Mouse (Mus musculus): ENCODE results near the gene Glrx5. TPM values are rescaled to one million over a fixed set of nuclear protein-coding genes. Genes with fewer than 3 reads are reported as not detected.

Glrx5 gene
- total RNA-seq, 2 experiments from 2014 or later: 26.9 to 58.1 TPM

DNA sequence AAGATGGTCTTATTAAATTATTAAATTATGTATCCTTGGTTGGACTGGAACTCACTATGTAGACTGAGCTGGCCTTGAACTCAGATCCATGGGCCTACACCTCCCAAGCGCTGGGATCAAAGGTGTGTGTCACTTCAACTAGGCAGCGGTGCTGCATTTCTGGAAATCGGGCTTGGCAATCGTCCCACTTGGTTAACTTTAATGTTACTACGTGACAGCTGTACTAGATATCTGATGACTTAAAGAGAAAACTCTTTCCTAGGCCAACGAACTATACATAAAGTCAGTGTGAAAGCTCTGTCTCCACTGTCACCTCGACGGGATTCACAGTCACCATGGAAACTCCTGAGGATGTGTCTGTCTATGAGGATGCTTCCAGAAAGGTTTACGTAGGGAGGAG, 2.6 kb upstream of the Glrx5 start:
- ATAC-seq (replicated peaks; ENCODE audit: poor library complexity): no peak

DNA sequence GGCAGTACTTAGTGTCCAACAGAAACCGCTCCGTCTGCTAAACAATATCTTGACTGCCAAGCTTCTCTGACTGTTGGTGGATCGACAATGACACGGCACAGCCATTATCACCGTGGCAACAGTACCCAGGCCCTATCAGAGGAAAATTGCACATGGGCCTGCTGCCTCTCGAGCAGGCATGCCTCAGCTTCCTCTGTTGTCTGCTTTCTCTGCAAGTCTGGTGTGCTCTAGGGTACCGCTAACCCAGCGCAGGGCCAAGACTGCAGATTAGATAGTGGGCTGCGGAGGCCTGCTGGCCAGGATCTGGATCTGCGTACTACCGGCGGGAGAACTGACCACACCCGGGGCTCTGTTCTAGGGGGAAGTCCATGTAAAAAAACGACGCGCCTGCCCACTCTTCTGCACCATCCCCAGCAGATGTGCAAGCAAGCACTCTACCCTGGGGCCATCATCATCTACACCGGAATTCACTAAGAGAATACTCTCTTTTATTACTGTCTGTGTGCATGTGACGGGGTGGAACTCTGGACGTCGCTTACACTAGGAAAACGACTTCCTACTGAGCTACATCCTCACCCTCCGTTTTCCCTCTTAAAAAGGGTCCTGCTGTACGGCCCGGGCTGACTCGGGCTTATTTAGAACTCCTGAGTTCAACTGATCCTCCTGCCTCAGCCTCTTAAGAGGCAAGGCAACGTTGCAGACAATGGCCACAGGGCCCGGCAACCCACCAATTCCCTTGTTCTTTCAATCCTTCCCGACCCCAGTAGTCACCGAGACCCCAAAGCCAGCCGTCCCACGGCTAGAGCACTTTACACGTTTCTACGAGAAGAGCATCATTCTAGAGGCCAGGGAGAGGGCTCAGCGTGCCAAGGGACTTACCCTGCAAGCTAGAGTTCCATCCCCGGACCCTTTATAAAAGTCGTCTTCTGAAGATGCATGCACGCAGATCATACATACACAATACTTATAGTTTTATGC, 1.1 kb upstream of the Glrx5 start:
- ATAC-seq (replicated peaks; ENCODE audit: poor library complexity): peak; percentile 3; the same call in 1 of the 2 replicates

DNA sequence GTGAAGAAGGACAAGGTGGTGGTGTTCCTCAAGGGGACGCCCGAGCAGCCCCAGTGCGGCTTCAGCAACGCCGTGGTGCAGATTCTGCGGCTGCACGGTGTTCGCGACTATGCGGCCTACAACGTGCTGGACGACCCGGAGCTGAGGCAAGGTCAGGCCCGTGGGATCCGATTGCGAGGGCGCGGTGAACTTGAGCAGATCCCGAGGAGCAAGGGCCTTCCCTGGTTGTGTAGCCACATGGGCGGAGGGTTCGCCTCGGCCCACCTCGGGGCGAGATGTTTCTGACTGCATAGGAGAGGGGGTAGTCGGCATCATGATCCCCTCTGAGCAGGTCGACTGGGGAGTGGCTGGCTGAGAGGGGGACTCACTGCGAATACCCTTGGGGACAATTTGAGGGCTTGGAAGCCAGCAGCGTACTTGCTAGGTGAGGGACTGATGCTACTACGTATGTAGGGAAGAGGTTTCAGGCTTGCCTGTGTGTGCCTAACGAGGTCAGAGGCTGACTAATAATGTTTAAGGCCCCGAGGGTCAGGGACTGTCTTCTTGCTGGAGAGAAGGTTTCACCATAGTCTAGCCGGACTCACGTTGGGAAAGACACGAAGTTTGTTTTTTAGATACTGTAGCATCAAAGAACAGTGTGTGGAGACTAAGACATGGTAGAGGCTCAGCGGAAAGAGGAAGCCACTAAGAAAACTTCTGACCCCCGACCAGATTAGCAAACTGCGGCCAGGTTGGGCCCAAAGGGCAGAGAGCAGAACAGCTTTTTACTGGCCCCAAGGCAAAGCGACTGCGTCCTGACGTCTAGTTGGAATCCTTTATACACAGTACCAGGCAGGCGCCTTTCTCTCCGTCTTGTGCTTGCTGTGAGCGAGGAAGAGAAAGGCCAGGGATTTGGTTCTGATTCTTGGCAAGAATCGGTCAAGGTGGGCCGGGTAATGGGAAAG, 616 bp downstream of the Glrx5 start:
- no peak for ATAC-seq (replicated peaks; ENCODE audit: poor library complexity)

DNA sequence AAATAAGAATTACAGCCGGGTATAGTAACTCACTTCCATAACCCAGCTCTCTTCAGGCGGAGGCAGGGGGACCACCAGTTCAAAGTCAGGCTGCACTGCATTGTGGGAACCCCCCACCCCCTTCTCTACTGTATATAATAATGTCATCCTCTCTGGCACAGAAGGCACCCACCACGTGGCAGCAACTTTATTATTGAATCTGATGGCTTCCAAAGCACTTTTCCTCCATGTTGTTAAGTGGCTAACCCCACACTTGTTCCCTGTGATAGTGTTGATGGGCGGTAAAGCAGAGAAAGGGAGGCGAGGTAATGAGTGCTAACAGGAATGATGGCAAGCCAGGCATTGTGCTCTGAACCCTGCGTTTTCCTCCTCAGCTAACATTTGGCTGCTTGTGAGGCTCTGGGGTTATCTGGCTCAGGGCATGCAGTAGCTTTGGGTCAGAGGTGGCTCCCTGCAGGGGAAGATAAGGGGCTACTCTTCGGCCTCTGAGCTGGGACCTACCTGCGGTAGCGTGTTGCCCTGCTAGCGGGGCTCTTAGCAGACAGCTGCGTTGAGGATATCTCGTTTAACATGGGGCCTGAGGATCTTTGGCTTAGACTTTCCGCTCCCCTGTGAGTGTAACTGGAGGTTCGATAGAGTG, 1.8 kb downstream of the Glrx5 start:
- peak; percentile 32 for ATAC-seq (replicated peaks; ENCODE audit: poor library complexity)

DNA sequence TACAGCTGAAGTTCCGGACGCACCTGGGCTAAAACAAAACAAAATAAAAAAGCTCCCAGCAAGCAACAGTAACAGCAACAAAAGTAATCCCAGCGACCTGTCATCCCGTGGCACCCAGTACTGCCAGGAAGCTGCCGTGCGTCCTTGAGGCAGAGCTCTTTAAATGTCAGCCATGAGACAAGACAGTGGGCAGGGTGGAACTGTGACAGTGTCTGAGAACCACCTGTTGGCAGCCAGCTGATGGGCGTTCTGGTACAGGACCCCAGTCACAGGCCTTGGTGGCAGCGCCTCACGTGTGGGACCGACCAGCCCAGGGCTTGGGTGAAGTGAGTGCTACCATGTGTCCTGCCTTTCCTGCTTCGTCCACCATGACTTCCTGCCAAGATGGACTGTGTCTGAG, 5.7 kb downstream of the Glrx5 start:
- ATAC-seq (replicated peaks; ENCODE audit: poor library complexity): no peak

DNA sequence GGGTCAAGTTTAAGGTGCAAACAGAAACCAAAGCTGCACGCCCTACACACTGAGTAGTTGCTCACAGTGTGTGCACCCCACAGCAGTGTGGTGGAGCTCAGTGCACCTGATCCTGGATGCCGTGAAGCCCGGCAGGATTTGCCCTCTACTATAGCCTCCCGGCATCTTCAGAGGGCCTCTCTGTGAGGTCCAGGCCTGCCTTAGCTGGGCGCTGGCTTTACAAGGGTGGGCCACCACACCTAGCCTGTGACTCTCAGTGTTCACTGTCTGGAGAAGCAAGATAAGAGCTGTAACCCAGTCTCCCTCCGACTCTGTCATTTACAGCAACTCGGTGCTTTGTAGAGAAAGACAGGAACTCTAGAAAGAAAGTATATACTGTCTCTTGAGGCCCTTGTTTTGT, 6.4 kb downstream of the Glrx5 start:
- peak; percentile 54 for ATAC-seq (replicated peaks; ENCODE audit: poor library complexity)

DNA sequence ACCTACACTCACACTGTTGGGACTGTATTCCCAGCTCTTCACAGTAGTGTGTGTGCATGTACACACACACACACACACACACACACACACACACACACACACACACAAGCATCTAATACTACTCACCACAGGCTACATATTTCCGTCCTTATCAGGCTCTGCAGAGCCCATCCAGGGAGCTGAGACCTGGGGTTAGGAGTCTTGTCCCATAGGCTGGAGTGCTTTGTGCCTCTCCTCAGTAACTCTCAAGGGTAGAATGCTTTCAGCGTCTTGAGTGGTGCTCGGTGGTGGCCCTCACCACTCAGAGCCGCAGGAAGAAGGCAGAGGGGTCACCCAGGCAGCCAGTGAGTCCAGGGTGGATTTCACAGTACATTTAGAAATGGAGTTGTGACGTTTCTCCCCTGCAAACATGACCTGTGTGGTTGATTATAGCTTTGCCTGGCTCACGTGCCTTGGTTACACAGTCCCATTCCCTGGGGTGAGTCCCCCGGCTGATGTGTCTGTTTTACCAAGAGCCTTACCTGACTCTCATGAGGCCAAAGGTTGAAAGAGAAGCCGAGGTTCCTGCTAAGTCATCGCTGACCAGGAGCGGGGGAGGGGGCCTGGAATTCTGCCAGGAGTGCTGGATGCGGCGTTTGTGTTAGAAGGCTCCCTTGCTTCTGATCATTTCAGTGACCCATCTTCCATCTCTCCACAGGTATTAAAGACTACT, 7.2 kb downstream of the Glrx5 start:
- peak; percentile 18; the same call in 1 of the 2 replicates for ATAC-seq (replicated peaks; ENCODE audit: poor library complexity)

DNA sequence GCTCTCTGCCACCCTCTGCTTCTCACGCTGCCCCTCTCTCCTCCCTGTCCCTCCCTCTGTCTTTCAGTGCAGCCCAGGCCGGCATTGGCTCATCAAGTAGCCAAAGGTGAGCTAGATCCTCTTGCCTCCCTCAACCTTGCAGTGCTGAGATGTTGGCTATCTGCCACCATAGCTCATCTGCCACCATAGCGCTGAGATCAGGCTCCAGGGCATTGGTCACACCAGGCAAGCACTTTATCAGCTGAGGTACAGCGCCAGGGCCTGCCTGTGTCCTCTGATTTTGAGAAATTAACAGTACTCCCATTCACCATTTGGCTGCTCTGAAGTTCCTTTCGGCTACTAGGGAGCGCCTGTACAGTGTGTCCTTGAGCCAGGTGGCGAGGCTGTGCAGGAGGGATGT, 8.5 kb downstream of the Glrx5 start:
- ATAC-seq (replicated peaks; ENCODE audit: poor library complexity): peak; percentile 69

DNA sequence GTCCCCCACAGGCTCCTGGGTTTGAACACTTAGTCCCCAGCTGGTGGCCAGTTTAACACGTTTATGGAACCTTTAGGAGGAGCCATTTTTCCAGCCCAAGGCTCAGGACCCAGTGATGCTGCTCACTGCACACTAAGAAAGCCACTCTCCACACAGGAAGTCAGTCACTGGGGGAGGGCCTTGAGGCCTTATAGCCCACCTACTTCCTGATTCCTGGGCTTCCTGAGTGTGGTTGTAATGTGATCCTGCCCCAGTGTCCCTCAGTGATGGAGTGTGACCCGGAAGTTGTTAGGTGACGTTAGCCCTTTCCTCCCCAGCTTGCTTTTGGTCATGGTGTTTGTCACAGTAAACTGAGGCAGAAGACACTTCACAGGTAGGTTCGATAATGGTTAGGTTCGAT, 10.6 kb downstream of the Glrx5 start:
- ATAC-seq (replicated peaks; ENCODE audit: poor library complexity): no peak

DNA sequence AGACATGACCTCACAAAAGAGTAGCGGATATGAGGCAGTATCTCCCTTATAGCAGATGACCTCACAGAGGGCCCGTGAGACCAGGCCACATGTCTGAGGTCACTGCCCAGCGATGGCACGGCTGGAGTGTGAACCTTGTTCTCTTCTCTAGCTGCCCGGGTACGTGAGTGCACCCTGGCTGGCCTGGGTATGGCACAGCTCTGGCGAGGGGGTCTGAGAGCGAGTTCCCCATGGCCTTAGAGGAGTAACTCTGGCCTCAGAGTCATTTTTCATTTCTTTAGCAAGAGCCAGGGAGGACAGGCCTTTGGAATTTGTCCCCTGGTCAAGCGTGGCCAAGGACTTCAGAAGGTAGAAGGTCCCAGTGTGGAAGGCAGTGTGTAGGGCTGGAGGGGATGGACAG, 12.3 kb downstream of the Glrx5 start:
- no peak for ATAC-seq (replicated peaks; ENCODE audit: poor library complexity)

DNA sequence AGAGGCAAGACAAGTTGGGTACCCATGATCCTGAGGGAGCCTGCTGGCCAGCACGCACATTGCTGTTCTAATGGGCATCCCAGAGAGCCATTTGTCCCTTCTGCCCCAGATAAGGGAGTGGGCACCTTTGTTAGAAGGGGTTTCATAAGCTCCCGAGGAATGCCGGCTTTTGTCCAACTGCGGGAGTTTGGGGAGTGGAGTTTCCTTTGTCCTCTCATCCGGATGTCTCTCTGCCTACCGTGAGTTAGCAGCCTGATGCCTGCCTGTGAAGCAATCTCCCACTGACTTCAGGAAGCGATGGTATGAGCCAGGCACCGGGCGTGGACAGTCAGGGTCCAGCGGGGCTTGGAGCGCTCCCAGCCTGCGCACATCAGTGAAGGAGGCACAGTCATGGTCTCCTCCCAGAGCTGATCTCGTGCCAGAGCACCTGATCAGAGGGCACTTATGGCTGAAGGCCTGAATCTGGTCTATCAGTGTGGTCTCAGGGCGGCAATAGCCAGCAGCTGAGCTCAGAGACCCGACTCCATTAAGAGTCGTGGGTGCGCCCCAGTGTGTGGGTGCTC, 15.9 kb downstream of the Glrx5 start:
- no peak for ATAC-seq (replicated peaks; ENCODE audit: poor library complexity)

DNA sequence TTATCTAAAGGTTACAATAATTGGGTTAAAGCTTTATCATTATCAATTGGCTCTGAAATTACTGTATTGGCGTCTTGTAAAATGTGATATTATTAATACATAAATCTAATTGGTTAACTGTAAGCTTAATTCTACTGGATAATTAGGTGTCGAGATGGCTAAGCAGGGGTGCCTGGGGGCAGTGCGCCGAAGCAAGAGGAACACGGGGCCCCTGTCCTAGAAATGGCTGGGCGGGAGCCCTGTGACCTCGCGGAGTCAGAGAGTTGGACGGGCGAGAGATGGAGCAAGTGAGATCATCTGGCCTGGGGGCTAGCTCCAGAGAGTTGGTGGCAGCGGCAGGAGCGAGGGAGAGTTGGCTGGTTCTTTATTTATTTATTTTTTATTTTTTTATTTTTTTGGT, 17.3 kb downstream of the Glrx5 start:
- no peak for ATAC-seq (replicated peaks; ENCODE audit: poor library complexity)

DNA sequence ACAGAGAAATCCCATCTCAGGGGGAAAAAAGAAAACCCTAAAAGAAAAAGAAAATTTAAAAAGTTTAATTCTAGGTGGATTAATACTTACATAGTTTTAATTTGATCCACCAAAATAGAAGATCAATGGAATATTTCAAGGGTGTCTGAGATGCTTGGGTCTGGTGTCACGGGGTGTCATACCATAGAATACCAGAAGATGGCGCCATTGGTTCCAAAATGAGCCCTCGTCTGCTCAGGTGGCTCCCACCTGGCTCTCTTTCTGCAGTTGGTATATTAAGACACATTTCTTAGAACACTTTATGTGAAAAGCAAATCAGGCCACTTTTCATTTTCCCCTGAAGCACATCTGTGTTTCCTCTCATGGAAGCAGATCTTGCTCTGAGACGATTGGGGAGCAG, 18.4 kb downstream of the Glrx5 start:
- peak; percentile 85 for ATAC-seq (replicated peaks; ENCODE audit: poor library complexity)

DNA sequence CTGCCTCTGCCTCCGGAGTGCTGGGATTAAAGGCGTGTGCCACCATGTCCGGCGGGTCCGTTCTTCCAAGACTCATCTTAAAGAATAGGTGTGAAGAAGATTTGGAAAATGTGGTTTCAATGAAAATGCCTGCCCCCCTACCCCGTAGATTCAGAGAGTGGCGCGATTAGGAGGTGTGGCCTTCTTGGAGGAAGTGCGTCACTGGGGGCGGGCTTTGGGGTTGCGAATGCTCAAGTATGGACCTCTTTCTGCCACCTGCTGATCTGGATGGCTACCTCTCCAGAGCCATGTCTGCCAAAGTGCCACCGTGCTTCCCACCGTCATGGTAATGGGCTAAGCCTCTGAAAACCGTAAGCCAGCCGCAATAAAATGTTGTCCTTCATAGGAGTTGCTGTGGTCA, 21.6 kb downstream of the Glrx5 start:
- no peak for ATAC-seq (replicated peaks; ENCODE audit: poor library complexity)

DNA sequence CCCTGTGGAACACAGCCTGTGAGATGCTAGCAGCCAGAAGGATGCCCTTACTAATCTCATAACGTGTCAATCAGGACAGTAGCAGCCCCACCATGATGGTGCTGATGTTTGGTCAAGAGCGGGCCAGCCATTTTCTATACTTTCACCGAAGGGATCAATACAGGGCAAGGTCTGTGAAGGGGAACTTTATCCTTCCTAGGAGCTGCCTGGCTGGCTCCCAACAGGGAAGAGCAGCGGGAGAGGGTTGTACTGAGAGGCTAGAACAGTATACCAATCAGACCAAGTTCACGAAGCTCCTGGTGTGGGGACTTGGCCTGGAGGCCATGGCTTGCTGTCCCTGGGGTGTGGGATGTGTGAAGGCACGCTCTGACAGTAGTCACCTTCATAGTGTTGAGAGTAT, 22.8 kb downstream of the Glrx5 start:
- no peak for ATAC-seq (replicated peaks; ENCODE audit: poor library complexity)

DNA sequence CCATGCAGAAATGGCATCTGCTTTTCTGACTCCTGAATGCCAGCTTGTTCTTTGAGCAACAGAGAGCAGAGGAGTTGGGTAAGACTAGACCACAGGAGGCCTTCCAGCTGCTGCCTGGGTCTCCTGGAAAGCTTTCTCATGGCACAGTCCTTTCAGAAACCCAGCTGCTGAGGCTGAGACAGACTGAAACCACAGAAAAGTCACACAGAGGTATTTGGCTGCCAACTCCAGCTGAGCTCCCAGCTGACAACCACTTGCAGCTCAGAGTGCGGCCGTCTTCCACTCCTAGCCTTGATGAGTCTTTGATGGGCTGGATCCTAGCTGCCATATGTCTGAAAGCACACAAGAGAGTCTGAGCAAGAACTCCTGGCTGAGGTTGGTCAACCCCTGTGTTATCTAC, 27.5 kb downstream of the Glrx5 start:
- no peak for ATAC-seq (replicated peaks; ENCODE audit: poor library complexity)

DNA sequence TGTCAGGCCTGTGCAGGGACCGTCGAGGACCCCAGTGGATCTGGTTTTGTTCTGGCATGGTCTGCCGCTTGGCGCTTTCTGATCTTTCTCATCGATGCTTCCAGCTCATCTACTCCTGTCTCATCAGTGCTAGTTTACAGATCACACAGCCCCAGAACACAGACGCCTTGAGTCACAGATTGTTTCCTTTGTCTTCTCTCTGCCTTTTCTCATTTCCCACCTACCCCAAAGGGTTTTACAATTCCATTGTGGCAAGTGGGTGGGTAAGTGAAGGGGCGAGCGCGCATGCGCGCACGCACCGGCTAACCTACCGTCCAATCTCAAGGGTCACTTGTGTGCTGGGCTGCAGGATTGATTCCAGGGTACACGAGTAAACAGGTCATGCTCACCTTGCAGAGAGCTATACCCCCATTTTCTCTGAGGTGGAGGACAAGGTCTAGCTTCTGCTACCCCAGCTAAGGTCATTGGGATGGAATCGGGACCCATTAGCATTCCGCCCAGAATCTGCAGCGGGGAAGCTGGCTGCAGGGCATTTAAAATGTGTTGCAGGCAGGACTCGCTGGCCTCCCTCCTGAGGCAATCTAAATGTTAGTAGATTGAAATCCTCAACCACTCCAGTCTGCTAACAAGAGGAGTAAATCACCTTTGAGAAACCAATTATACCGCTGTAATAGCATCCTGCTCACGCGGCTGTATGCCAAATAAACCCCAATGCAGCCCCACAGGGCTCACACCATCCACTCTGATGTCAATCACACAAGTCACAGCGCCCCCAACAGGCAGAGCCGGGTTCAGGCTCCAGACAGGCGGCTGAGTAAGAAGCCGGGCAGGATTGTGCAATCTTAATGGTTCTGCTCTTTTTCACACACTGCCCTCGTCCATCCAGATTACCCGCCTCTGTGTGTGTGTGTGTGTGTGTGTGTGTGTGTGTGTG, 31.0 kb downstream of the Glrx5 start:
- peak; percentile 55 for ATAC-seq (replicated peaks; ENCODE audit: poor library complexity)

DNA sequence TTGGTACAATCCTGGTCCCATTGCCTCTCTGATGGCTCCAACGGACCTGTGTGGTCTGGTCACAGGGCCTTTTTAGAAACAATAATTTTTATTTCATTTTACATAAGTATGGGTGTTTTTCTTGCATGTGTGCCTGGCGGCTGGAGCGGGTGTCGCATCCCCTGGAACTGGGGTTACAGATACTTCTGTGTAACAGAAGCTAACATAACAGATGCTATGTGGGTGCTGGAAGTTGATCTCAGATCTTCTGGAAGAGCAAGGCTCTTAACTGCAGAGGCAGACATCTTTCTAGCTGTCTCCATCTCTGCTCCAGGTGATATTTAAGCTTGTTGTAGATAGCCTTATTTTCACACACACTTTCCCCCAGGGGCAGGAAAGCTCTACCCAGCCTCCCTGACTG, 31.7 kb downstream of the Glrx5 start:
- no peak for ATAC-seq (replicated peaks; ENCODE audit: poor library complexity)

DNA sequence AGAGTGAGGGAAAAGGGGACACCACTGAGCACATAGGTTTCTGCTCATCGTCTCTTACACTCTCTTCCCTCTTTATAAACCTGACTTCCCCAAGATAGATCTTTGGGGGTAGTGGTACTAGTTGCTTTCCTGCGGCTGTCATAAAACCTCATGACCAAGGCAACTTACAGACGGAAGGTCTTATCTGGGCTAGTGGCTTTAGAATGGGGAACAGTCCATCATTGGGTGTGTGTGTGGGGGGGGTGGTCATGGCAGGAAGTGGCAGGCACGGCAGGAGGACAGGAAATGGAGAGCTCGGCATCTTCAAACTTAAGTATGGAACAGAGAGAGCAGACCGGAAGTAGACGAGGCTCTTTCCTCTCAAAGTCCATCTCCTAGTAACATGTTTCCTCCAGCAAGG, 32.6 kb downstream of the Glrx5 start:
- ATAC-seq (replicated peaks; ENCODE audit: poor library complexity): peak; percentile 35; the same call in 1 of the 2 replicates

Data from megakaryocyte progenitor cell, adult 5-6 weeks (primary cell).